Mouse (Mus musculus): ENCODE data around the gene Cdc42ep4. TPM values are rescaled to one million over a fixed set of nuclear protein-coding genes. Genes with fewer than 3 reads are reported as not detected.

The Cdc42ep4 gene
- polyA plus RNA-seq, 1 experiment = 32.4 TPM

DNA sequence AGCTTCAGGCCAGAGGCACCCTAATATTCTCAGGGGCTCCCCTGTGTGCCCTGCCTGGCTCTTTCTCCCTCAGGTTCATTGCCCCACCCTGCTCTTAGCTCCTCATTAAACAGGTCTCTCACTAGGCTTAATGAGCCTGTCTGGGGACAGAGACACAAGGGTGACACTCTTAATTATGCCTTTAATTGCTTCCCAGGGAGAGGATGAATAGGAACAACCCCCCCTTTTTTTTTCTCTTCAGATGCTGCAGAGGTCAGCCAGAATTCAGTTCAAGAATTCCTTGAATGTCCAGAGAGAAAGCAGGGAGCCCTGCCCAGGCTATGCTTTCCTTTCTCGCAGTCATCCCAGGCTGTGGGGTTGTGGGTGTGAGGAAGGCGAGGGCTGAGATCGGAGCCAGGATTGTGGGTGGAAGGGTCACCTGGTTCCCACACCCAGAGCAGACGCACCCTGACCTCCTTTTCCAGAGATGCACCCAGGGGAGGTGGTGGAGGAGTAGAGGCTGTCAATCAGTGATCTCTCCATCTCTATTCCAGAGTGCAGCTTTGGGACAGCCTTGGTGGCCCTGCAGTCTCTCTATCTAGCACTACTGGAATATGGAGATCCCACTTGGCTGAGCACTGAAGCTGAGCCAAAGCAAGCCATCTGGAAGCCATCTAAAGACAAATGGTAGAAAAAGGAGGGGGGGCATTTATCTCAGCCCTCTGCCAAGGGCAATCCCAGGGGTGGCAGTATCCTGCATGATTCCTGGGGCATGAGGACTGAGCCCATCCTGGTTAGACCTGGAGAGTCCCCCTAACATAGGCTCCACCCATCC, 26.2 kb downstream of the Cdc42ep4 start:
- Histone ChIP-seq H3K36me3 (ENCODE audit: control insufficient read depth, insufficient read depth, low read length, poor library complexity, severe bottlenecking) (peaks cover 25% of the 10 kb centered on the region), H3K27ac (ENCODE audit: insufficient read depth, low read length) (no peak overlapping the region), H3K9ac (ENCODE audit: low read depth, poor library complexity, severe bottlenecking) (no peak overlapping the region), H3K9me3 (replicated peaks; ENCODE audit: control insufficient read depth, insufficient read depth, low read length, poor library complexity, severe bottlenecking) (no peaks in the 10 kb centered on the region), H3K4me1 (ENCODE audit: control insufficient read depth, insufficient read depth, low read length) (peaks cover 3% of the 10 kb centered on the region), H3K27me3 (ENCODE audit: control insufficient read depth, insufficient read depth, low read length, poor library complexity, severe bottlenecking) (no peaks in the 10 kb centered on the region), H3K4me3 (ENCODE audit: low read depth, low read length) (no peak overlapping the region)
- TF ChIP-seq CTCF (IDR thresholded peaks at IDR 0.05; ENCODE audit: low read depth, low read length) (no peak), EP300 (IDR thresholded peaks at IDR 0.05; ENCODE audit: insufficient read depth, low read depth, low read length) (no peak), POLR2A (IDR thresholded peaks at IDR 0.05; ENCODE audit: insufficient read depth, low read length) (no peak)

DNA sequence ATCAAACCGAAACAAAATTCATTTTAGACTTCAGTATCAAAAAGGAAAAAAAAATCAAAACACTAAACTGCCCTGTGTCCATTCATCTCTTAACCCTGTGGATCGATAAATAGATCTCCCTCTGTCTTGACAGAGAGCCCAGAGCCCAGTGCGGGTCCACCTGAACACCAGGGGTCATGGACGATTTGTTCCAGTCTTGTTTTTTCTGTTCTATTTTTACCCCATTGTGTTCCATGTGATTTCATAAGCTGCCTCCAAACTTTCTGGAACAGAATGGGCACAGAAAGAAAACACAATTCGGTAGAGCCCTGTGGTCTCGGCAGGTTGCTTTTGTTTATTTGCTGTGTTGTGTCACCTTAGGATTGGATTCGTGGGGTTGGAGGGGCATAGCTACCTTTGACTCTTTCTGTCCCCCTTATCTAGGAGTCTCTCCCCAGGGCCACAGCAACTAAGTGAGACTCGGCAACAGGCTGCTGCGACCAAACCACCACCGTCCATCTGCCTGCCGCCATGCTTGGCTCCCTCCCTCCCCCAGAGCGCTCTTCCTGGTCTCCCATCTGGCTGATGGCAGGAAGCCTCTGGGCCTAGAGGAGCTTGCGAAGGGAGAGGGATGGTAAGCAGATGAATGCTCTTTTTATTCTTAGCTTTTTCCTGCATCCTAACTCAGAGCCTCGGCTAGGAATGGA, 29.1 kb downstream of the Cdc42ep4 start:
- H3K9ac ChIP-seq (ENCODE audit: low read depth, poor library complexity, severe bottlenecking) = no peak overlapping the region
- H3K36me3 ChIP-seq (ENCODE audit: control insufficient read depth, insufficient read depth, low read length, poor library complexity, severe bottlenecking) = peaks cover 6% of the 10 kb centered on the region
- H3K4me1 ChIP-seq (ENCODE audit: control insufficient read depth, insufficient read depth, low read length) = no peaks in the 10 kb centered on the region
- no peaks in the 10 kb centered on the region for H3K27me3 ChIP-seq (ENCODE audit: control insufficient read depth, insufficient read depth, low read length, poor library complexity, severe bottlenecking)
- H3K9me3 ChIP-seq (replicated peaks; ENCODE audit: control insufficient read depth, insufficient read depth, low read length, poor library complexity, severe bottlenecking) = no peaks in the 10 kb centered on the region
- TF ChIP-seq POLR2A (IDR thresholded peaks at IDR 0.05; ENCODE audit: insufficient read depth, low read length) = no peak
- TF ChIP-seq CTCF (IDR thresholded peaks at IDR 0.05; ENCODE audit: low read depth, low read length) = no peak
- TF ChIP-seq EP300 (IDR thresholded peaks at IDR 0.05; ENCODE audit: insufficient read depth, low read depth, low read length) = 0 out of 2 replicates have a peak, but pooled peaks have one; percentile 5
- peak overlapping the region; percentile 45; the same call in 1 of the 2 replicates for H3K4me3 ChIP-seq (ENCODE audit: low read depth, low read length)
- no peak overlapping the region for H3K27ac ChIP-seq (ENCODE audit: insufficient read depth, low read length)

DNA sequence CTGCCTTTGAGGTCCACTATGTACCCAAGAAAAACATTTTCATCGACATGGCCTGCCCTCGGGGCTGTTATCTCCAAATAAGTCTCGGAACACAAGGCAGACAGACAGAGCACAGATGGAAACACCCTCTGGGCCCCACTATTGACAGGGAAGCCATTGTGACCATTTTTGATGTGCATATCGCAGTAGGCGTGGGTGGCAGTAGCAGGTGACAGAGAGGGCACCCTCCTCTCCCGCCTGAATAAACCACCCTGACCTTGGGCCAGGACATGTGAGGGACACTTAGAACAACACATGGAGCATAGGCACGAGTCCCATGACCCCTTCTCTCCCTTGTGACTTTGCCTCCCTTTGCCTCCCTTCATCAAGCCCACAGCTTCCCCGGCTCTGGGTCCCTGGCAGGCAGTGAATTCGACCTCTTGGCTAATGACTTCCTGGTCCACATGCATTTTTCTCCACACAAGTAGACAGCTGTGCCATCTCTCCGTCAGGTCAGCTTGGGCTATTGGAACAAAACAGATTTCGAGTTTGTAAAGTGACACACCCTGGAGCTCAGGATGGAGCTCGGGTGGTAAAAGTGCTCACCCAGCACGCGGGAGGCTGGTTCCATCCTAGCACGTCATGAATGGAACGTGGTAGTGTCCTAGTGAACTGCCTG, 33.8 kb downstream of the Cdc42ep4 start:
- peaks cover 2% of the 10 kb centered on the region for H3K4me1 ChIP-seq (ENCODE audit: control insufficient read depth, insufficient read depth, low read length)
- H3K36me3 ChIP-seq (ENCODE audit: control insufficient read depth, insufficient read depth, low read length, poor library complexity, severe bottlenecking) = no peaks in the 10 kb centered on the region
- TF ChIP-seq EP300 (IDR thresholded peaks at IDR 0.05; ENCODE audit: insufficient read depth, low read depth, low read length) (peak; percentile 79), POLR2A (IDR thresholded peaks at IDR 0.05; ENCODE audit: insufficient read depth, low read length) (no peak)
- no peak overlapping the region for H3K27ac ChIP-seq (ENCODE audit: insufficient read depth, low read length)
- H3K4me3 ChIP-seq (ENCODE audit: low read depth, low read length) = no peak overlapping the region
- no peaks in the 10 kb centered on the region for H3K27me3 ChIP-seq (ENCODE audit: control insufficient read depth, insufficient read depth, low read length, poor library complexity, severe bottlenecking)
- H3K9ac ChIP-seq (ENCODE audit: low read depth, poor library complexity, severe bottlenecking) = no peak overlapping the region
- no peaks in the 10 kb centered on the region for H3K9me3 ChIP-seq (replicated peaks; ENCODE audit: control insufficient read depth, insufficient read depth, low read length, poor library complexity, severe bottlenecking)

DNA sequence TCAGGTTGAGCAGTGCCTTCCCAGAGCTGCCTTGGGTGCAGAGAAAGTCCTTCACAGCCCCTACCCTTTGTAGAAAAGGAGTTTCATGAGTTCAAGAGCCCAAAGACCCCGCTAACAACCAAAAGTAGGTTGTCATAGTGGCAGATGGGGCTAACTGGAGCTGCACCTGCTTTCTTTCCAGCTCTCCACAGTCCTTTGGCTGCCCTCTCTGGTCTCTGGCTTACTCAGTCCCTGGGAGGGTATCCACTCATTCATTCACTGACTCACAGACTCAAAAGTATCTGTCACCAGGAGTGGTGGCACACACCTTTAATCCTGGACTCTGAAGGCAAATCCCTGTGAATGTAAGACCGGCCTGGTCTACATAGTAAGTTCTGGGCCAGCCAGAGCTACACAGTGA, 35.5 kb downstream of the Cdc42ep4 start:
- Histone ChIP-seq H3K36me3 (ENCODE audit: control insufficient read depth, insufficient read depth, low read length, poor library complexity, severe bottlenecking) (no peaks in the 10 kb centered on the region), H3K9ac (ENCODE audit: low read depth, poor library complexity, severe bottlenecking) (no peak overlapping the region), H3K4me3 (ENCODE audit: low read depth, low read length) (no peak overlapping the region), H3K9me3 (replicated peaks; ENCODE audit: control insufficient read depth, insufficient read depth, low read length, poor library complexity, severe bottlenecking) (no peaks in the 10 kb centered on the region), H3K4me1 (ENCODE audit: control insufficient read depth, insufficient read depth, low read length) (peaks cover 10% of the 10 kb centered on the region), H3K27ac (ENCODE audit: insufficient read depth, low read length) (no peak overlapping the region), H3K27me3 (ENCODE audit: control insufficient read depth, insufficient read depth, low read length, poor library complexity, severe bottlenecking) (no peaks in the 10 kb centered on the region)
- no peak for TF ChIP-seq EP300 (IDR thresholded peaks at IDR 0.05; ENCODE audit: insufficient read depth, low read depth, low read length)
- no peak for TF ChIP-seq POLR2A (IDR thresholded peaks at IDR 0.05; ENCODE audit: insufficient read depth, low read length)
- no peak for TF ChIP-seq CTCF (IDR thresholded peaks at IDR 0.05; ENCODE audit: low read depth, low read length)

DNA sequence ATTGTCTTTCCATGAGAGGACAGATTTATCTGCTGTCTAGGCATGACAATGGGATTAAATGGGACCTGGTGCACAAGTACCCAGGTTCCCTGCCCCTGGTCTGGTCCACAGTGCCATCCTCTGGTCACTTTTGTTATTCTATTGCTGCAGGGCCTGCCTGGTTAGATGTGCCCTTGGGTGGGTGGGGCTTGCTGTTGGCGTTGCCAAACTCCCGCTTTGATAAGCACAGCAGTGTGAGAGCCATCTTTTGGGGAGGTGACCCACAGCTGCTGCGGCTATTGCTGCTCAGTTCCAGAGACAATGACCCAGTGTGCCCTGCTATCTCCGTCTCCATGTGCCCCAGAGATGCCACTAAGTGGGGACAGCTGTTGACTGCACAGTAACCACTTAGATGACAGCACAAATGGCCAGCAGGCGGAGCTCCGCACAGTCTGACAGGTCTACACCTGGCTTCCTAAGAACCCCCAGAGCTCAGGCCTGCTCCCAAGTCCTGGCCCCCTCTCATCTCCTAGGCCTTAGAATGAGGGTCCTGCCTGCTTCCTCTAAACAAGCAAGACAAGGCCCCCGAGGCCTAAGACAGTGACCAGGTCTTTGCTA, 36.5 kb downstream of the Cdc42ep4 start:
- no peaks in the 10 kb centered on the region for H3K27me3 ChIP-seq (ENCODE audit: control insufficient read depth, insufficient read depth, low read length, poor library complexity, severe bottlenecking)
- TF ChIP-seq EP300 (IDR thresholded peaks at IDR 0.05; ENCODE audit: insufficient read depth, low read depth, low read length) (no peak), CTCF (IDR thresholded peaks at IDR 0.05; ENCODE audit: low read depth, low read length) (peak; percentile 51)
- H3K36me3 ChIP-seq (ENCODE audit: control insufficient read depth, insufficient read depth, low read length, poor library complexity, severe bottlenecking) = no peaks in the 10 kb centered on the region
- H3K4me3 ChIP-seq (ENCODE audit: low read depth, low read length) = no peak overlapping the region
- peaks cover 10% of the 10 kb centered on the region for H3K4me1 ChIP-seq (ENCODE audit: control insufficient read depth, insufficient read depth, low read length)
- H3K9ac ChIP-seq (ENCODE audit: low read depth, poor library complexity, severe bottlenecking) = no peak overlapping the region
- H3K9me3 ChIP-seq (replicated peaks; ENCODE audit: control insufficient read depth, insufficient read depth, low read length, poor library complexity, severe bottlenecking) = no peaks in the 10 kb centered on the region
- H3K27ac ChIP-seq (ENCODE audit: insufficient read depth, low read length) = no peak overlapping the region

Data from ES-Bruce4 (cell line).